Mouse (Mus musculus): ENCODE results near the gene Ankrd6. TPM values are rescaled to one million over a fixed set of nuclear protein-coding genes. Genes with fewer than 3 reads are reported as not detected.
A peak's percentile ranks its signal among the peaks of the same experiment; 100 is the strongest.
"Not testable (repeated sequence)": the region's sequence is repeated elsewhere in the genome, so short reads cannot be mapped to it uniquely, and the experiment has no call there.

Gene Ankrd6
- total RNA-seq (2021): 10 to 100 TPM; 43.3 to 51.8 TPM

- DNase-seq (ENCODE audit: low spot score in 2 of 2): peak; percentile 79 to 81
- intact Hi-C loops (cut with DNase I): loop anchor here (2.0 to 10.0 kb wide), 5 partner anchors 67 to 344 kb away; partner anchors contain the start of genes Lyrm2 and Pnrc1
Measured at GRCm38 (mm10) chr4:32950356-32951034, at the start of gene Ankrd6. Gene Ankrd6 (minus strand): TSS chr4:32950841.

GRCm38 (mm10) chr4:32998996-32999395, 48.4 kb upstream of the Ankrd6 start:
- intact Hi-C loops (cut with DNase I): no loop called here
- DNase-seq (ENCODE audit: low spot score in 2 of 2): no peak

- intact Hi-C loops (cut with DNase I): no loop called here
- DNase-seq (ENCODE audit: low spot score in 2 of 2): no peak
Measured at GRCm38 (mm10) chr4:32997571-32997970, 46.9 kb upstream of the Ankrd6 start.

GRCm38 (mm10) chr4:32996083-32996482, 45.4 kb upstream of the Ankrd6 start:
- DNase-seq (ENCODE audit: low spot score in 2 of 2): no peak
- intact Hi-C loops (cut with DNase I): no loop called here

- no peak for DNase-seq (ENCODE audit: low spot score in 2 of 2)
- intact Hi-C loops (cut with DNase I): no loop called here
Measured at GRCm38 (mm10) chr4:32994168-32994567, 43.5 kb upstream of the Ankrd6 start.

- DNase-seq (ENCODE audit: low spot score in 2 of 2): no peak
- intact Hi-C loops (cut with DNase I): no loop called here
Measured at GRCm38 (mm10) chr4:32989346-32989745, 38.7 kb upstream of the Ankrd6 start.

- intact Hi-C loops (cut with DNase I): no loop called here
- no peak for DNase-seq (ENCODE audit: low spot score in 2 of 2)
Measured at GRCm38 (mm10) chr4:32987006-32987405, 36.4 kb upstream of the Ankrd6 start.

- no peak for DNase-seq (ENCODE audit: low spot score in 2 of 2)
- intact Hi-C loops (cut with DNase I): no loop called here
Measured at GRCm38 (mm10) chr4:32985684-32986083, 35.0 kb upstream of the Ankrd6 start.

GRCm38 (mm10) chr4:32984801-32985675, 34.4 kb upstream of the Ankrd6 start:
- intact Hi-C loops (cut with DNase I): no loop called here
- peak in 1 of 2 experiments; percentile 43 for DNase-seq (ENCODE audit: low spot score in 2 of 2)

- DNase-seq (ENCODE audit: low spot score in 2 of 2): peak; percentile 14 to 19
- intact Hi-C loops (cut with DNase I): no loop called here
Measured at GRCm38 (mm10) chr4:32984242-32984641, 33.6 kb upstream of the Ankrd6 start.

- DNase-seq (ENCODE audit: low spot score in 2 of 2): peak; percentile 61 to 68
- intact Hi-C loops (cut with DNase I): no loop called here
Measured at GRCm38 (mm10) chr4:32983176-32984155, 32.8 kb upstream of the Ankrd6 start.

GRCm38 (mm10) chr4:32982716-32983175, 32.1 kb upstream of the Ankrd6 start, which contains the start of gene Rragd:
Gene Rragd (plus strand): TSS chr4:32983037.
- intact Hi-C loops (cut with DNase I): no loop called here
- DNase-seq (ENCODE audit: low spot score in 2 of 2): peak in 1 of 2 experiments; percentile 45

GRCm38 (mm10) chr4:32982041-32982715, 31.5 kb upstream of the Ankrd6 start:
- peak; percentile 16 to 77 for DNase-seq (ENCODE audit: low spot score in 2 of 2)
- intact Hi-C loops (cut with DNase I): no loop called here

GRCm38 (mm10) chr4:32981617-32982016, 31.0 kb upstream of the Ankrd6 start:
- no peak for DNase-seq (ENCODE audit: low spot score in 2 of 2)
- intact Hi-C loops (cut with DNase I): no loop called here

GRCm38 (mm10) chr4:32980061-32980460, 29.4 kb upstream of the Ankrd6 start:
- no peak for DNase-seq (ENCODE audit: low spot score in 2 of 2)
- intact Hi-C loops (cut with DNase I): no loop called here

GRCm38 (mm10) chr4:32977331-32977730, 26.7 kb upstream of the Ankrd6 start:
- intact Hi-C loops (cut with DNase I): no loop called here

GRCm38 (mm10) chr4:32964619-32965018, 14.0 kb upstream of the Ankrd6 start:
- intact Hi-C loops (cut with DNase I); DNase-seq (ENCODE audit: low spot score in 2 of 2): not testable (repeated sequence)

More at GRCm38 (mm10) chr4:32977331-32977730, 26.7 kb upstream of the Ankrd6 start:
- no peak for DNase-seq (ENCODE audit: low spot score in 2 of 2)

- no peak for DNase-seq (ENCODE audit: low spot score in 2 of 2)
- intact Hi-C loops (cut with DNase I): no loop called here
Measured at GRCm38 (mm10) chr4:32961394-32961793, 10.8 kb upstream of the Ankrd6 start.

GRCm38 (mm10) chr4:32956423-32956822, 5.8 kb upstream of the Ankrd6 start:
- DNase-seq (ENCODE audit: low spot score in 2 of 2): no peak
- intact Hi-C loops (cut with DNase I): loop anchor here (10.0 kb wide), 2 partner anchors 158 to 338 kb away; partner anchors contain the start of gene Pnrc1

All from left cerebral cortex, postnatal 25 days (tissue).